Mouse (Mus musculus): ENCODE results near the gene Ptpre. TPM values are rescaled to one million over a fixed set of nuclear protein-coding genes. Genes with fewer than 3 reads are reported as not detected.
"Not testable (repeated sequence)": the region's sequence is repeated elsewhere in the genome, so short reads cannot be mapped to it uniquely, and the experiment has no call there.

The Ptpre gene
- total RNA-seq, 2 experiments from 2014 or later: 6.0 to 6.4 TPM

- DNase-seq: no peak
These were observed 1.4 kb upstream of the Ptpre start for GRCm38 (mm10) chr7:135535908-135536307.

DNA sequence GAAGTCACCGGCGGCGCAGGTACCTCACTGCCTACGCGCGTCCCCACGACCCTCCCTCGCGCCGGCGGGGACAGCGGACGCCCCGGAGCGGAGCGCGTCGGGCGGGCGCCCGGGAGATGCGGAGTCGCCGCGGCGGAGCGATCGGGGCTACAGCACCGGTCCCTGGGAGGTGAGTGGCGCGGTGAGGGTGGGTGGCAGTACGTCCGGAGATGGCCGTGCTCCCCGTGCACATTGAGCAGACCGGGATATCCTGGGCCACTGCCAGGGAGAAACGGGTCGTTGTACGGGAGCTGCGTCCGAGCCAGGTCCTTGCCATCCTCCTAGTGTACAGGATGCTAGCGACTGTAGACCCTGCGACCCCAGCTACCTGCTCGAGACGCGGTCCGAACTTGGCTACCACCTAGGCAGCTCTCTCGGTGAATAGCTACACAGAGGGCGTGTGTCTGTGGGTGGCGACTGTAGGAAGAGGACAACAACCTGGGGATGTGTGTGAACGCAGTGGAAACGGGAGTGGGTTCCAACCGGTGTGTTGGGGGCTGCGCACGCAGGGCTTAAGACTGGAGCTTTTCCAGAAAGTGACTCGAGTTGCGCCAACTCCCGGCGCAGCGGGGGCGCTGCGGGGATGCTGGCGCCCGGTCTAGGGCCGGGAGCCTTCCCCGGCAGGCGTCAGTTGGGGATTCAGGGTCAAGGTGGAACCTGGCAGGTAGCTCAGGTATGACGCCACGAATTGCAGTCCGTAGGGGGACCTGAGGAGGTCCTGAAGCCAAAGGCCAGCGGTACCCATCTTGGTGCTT, 864 bp downstream of the Ptpre start:
- peak; percentile 40 for DNase-seq

GRCm38 (mm10) chr7:135539429-135539828, 2.1 kb downstream of the Ptpre start:
- DNase-seq: no peak

- no peak for DNase-seq
These were observed 5.0 kb downstream of the Ptpre start for GRCm38 (mm10) chr7:135542235-135542634.

DNA sequence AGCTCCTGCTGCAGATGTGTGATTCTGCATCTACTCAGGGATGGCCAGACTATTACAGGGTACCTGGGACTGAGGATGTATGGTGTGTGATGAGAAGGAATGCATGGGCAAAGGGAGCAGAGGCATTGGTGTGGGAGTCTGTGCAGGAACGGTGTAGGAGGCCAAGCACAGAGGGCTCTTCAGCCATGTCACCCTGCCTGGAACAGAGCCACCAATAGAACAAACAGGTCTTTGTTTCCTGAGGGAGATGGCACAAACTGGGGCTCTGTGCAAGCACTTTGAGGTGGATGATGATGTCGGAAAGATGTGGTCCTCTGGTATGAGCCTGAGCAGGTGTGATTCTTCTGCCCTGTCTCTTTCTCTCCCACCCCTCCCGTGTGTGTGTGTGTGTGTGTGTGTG, 5.8 kb downstream of the Ptpre start:
- no peak for DNase-seq

DNA sequence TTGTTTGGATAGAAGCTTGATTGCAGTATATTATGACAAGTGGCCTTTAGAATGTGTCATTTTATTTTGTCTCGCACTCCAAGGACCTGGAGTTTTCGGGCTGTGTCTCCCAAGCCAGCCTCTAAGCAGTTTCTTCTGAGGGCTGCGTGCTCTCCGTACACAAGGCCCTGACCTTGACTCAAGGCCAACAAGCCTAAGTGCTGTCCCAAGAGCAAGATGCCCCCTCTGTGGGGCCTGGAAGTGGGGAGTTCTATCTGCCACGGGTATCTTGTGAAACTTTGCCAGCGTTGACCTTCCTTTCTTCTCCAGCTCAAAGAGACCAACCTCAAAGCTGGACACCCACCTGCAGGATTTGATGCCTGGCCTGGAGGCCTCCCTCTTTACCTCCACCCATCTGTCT, 7.0 kb downstream of the Ptpre start:
- no peak for DNase-seq

DNA sequence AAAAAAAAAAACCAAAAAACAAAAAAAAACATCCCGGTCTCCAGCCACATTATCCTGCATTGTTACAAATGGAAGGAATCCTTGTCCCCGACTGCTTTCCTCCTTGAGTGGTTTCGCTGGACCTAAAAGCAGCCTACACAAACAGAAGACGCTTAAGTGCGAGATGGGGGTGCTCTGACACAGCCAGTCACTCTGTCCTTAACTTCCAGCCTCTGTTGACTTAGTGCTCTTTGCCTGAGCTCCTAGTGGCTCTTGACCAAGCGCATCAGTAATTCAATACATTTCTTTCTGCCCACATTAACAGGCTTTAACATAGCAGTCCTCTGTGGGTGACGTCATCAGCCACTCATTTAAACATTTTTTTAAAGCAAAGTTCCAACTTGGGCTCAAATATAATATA, 8.7 kb downstream of the Ptpre start:
- DNase-seq: no peak

DNA sequence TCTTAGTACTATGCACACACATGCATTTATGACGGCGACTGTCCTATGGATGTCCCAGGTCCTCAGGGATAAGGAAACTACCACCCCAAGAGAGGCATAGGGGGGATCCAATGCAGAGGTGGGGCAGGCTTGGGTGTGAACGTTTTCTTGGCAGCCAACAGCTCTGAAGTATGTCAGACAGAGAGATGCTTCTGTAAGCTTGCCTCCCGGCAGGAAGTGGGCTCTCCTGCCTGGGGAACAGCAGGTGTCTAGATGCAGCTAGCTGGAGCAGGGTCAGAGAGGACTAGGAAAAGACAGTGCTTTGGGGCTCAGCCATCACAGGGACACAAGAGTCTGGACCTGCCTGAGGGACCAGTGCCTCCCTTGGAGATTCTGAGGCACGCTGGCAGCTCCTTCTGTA, 9.2 kb downstream of the Ptpre start:
- DNase-seq: no peak

DNA sequence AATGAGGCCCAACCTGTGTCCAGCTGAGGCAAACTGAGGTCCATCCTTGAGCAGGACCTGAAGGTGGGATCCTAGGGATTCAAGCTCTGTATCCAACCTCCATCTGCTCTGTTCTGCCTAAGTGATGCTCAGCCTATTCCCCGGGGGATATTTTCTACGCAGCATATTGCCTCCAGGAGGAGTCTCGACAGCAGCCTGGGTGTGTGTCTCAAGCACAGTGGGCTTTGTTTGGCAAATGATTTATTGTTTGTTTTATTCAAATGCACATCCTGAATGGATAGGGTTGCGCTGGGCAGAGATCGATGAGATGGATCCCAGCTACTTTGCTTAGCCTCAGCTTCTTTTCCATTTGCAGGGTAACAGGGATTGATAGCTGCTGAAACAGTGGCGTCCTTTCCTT, 11.2 kb downstream of the Ptpre start:
- DNase-seq: no peak

GRCm38 (mm10) chr7:135551547-135551946, 14.3 kb downstream of the Ptpre start:
- DNase-seq: peak; percentile 59

- no peak for DNase-seq
These were observed 16.3 kb downstream of the Ptpre start for GRCm38 (mm10) chr7:135553550-135553949.

DNA sequence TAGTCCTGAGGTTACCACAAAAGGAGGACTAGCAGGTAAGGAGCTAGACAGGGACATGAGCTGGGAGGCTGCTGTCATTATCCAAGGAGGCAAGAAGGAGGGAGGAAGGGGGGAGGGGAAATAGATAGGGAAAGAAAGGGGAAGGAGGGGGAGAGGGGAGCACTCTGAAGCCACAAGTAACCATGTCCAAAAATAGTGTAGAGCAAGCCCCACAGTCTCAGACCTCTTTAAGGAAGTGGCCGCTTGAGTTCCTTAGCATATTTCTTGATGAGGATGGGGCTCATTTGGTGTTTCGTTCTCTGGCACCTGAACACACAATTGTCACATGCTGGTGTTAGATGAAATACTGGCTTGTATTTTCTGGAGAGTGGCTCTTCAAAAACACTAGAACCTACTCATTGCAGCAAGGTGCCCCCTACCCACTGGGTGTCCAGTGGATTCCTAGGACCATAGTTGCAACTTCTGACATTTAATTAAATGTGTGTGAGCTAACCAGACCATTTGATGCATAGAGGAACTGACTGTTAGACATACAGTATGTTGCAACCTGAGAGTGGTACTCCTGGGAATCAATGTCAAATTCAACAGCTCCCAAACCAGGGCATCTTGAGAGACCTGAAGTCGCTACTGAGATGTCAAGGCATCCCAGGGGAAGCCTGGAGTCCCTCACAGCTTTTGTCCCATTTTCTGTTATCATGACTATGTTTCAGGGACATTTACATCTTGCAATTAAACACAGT, 19.6 kb downstream of the Ptpre start:
- DNase-seq: no peak

GRCm38 (mm10) chr7:135560280-135560679, 23.0 kb downstream of the Ptpre start:
- no peak for DNase-seq

DNA sequence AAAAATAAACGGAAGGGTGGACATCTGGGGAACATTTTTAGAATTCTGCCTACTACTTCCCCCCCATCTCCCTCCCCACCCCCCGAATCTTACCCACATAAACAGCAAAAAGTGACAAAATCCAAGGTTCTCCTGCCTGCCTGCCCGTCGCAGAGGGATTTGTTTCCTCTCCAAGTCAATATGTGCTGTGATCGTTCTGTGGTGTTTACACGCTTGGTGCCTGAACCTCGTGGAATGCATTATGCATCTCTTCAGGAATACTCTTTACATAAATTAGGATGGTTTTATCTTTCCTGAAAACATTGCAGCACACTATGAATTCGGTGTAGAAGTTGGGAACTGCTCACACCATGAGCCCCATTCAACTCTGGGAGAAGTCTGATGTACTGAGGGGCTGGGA, 26.7 kb downstream of the Ptpre start:
- DNase-seq: no peak

- DNase-seq: no peak
These were observed 28.7 kb downstream of the Ptpre start for GRCm38 (mm10) chr7:135566013-135566412.

DNA sequence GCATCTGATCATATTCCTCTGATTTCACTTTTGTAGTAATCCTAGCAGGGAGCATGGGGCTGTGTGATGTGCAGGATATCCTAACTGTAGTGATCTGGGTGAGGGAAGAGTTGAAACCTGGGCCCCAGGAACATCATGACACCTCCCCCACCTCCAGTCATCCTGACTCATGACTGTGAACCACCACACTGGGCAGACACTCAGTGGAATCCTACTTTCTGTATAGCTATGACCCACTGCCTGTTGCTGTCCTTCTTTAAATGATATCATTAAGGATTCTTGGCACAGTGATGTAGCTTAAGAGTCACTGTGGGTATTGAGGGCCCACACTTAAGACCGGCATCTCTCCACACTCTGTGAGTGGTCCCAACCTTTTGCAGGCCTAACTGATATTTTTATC, 30.3 kb downstream of the Ptpre start:
- DNase-seq: no peak

GRCm38 (mm10) chr7:135568550-135568949, 31.3 kb downstream of the Ptpre start:
- DNase-seq: no peak

DNA sequence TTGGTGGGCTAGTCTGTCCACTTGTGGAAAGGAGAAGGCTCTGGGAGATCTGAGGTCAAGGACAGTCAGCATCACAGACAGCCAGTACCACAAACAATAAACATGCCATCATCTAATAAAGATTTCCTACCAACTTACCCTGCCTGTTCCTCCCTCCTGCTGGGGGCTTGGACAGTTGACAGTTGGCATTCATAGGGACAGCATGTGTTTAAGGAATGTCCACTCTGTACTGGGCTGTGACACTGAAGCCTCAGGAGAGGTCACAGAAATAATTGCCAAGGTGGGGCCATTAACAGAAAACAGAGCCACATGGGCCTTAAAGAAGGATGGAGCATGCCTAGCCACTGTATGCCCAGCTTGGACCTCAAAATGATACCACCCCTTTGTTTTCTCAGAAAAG, 34.1 kb downstream of the Ptpre start:
- DNase-seq: no peak

DNA sequence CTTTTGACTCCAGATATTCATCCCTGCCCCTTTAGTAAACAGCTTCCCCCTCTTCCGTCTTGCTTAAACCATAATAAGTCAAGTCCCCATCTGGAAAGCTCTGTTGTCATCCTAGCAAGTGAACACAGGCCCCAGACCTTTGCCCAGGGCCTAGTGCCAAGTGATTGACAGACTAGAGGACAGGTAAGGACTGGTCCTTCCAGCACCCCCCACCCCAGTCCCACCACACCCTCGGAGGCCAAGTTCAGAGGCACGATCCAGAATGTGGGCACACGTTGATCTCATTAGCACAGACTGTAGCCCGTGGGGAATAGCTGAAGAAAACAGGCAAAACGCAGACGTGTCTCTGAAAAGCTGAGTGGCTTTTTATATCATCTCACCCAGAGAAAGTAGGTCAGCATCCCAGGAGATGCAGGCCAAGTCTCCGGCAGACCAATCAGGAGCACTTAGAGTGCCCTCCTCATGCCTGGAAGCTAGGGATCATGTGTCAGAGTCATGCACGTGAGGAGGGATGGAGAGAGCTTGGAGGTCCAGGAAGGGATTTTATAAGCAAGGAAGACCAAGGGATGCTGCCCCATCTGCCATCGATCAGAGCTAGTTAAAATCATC, 34.8 kb downstream of the Ptpre start:
- no peak for DNase-seq

GRCm38 (mm10) chr7:135575319-135576069, 38.2 kb downstream of the Ptpre start:
- DNase-seq: not testable (repeated sequence)

DNA sequence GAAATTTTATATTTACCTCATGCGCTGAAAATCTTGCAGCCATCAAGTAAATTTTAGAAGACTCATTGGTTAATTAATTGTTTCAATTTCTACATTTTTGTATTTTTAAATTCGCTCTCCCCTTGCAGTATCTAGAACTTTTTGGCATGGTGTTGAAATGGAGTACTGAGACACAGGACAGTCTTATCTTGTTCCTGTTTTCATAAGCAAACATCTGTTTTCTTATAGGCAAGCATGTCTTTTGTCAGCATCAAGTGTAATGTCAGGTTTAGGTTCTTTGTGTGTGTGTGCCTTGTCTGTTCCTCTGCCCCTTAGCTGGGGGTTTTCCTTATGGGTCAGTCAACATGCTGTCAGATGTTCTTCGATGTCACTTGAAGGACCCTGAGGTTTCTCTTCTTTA, 39.0 kb downstream of the Ptpre start:
- no peak for DNase-seq

- DNase-seq: no peak
These were observed 41.5 kb downstream of the Ptpre start for GRCm38 (mm10) chr7:135578715-135579325.
